Mouse (Mus musculus) liver, embryonic 16.5 days (tissue): Measurements from ENCODE around the gene Matk. TPM values are rescaled to one million over a fixed set of nuclear protein-coding genes. Genes with fewer than 3 reads are reported as not detected.
A peak's percentile ranks its signal among the peaks of the same experiment; 100 is the strongest.
"Not testable (repeated sequence)": the region's sequence is repeated elsewhere in the genome, so short reads cannot be mapped to it uniquely, and the experiment has no call there.

ENCODE experiments used
- ATAC-seq: fragments of 200-750 bp; cut with Nextera tagmentation; 2 replicates; pipeline ENCODE4 v1.8.0; 2017; ENCODE audit warnings: low read depth, mild to moderate bottlenecking, moderate number of reproducible peaks, moderate library complexity
- H3K27ac ChIP-seq: fragments of 300-500 bp; sonication (generic); 2 replicates; pipeline ENCODE4 v1.5.1; 2014; ENCODE audit warnings: mild to moderate bottlenecking, low read length
- H3K27me3 ChIP-seq: fragments of 300-500 bp; sonication (generic); 2 replicates; pipeline ENCODE4 v1.6.1; 2014; ENCODE audit warnings: low read depth, low read length, mixed read lengths; ENCODE audit not compliant: control insufficient read depth, insufficient read depth
- H3K36me3 ChIP-seq: fragments of 300-500 bp; sonication (generic); 2 replicates; pipeline ENCODE4 v1.6.1; 2014; ENCODE audit warnings: mild to moderate bottlenecking; ENCODE audit not compliant: control insufficient read depth, insufficient read depth
- H3K4me1 ChIP-seq: fragments of 300-500 bp; sonication (generic); 2 replicates; pipeline ENCODE4 v1.6.1; 2014; ENCODE audit warnings: low read depth, low read length, mixed read lengths; ENCODE audit not compliant: control insufficient read depth
- H3K4me2 ChIP-seq: fragments of 300-500 bp; sonication (generic); 2 replicates; pipeline ENCODE4 v1.6.1; 2014; ENCODE audit warnings: low read depth, low read length, mixed read lengths
- H3K4me3 ChIP-seq: fragments of 300-500 bp; sonication (generic); 2 replicates; pipeline ENCODE4 v1.5.1; 2014; ENCODE audit warnings: low read depth, mild to moderate bottlenecking, low read length
- H3K9ac ChIP-seq: fragments of 300-500 bp; sonication (generic); 2 replicates; pipeline ENCODE4 v1.6.1; 2014; ENCODE audit warnings: low read depth, low read length
- H3K9me3 ChIP-seq: fragments of 300-500 bp; sonication (generic); replicated peaks from 2 replicates; pipeline ENCODE4 v1.6.1; 2016; ENCODE audit warnings: low read length; ENCODE audit not compliant: control insufficient read depth
- WGBS: fragments of 180-500 bp; shearing (Covaris S2); extraction: QIAGEN DNeasy Blood & Tissue Kit; methylation state at CpG from one replicate; pipeline ENCODE4 v1.1.7; 2014; ENCODE audit not compliant: insufficient replicate concordance; 5-methylcytosine and 5-hydroxymethylcytosine counted together
- polyA plus RNA-seq: library from polyadenylated mRNA; unstranded; fragments of >200 nt; fragmentation: Nextera tagmentation; extraction: Ambion mirVana; gene quantifications from 2 replicates; pipeline ENCODE4 v1.2.1, GENCODE M21; 2015

Gene Matk
- polyA plus RNA-seq, 1 experiment from 2014 or later, result 1.8 TPM

DNA sequence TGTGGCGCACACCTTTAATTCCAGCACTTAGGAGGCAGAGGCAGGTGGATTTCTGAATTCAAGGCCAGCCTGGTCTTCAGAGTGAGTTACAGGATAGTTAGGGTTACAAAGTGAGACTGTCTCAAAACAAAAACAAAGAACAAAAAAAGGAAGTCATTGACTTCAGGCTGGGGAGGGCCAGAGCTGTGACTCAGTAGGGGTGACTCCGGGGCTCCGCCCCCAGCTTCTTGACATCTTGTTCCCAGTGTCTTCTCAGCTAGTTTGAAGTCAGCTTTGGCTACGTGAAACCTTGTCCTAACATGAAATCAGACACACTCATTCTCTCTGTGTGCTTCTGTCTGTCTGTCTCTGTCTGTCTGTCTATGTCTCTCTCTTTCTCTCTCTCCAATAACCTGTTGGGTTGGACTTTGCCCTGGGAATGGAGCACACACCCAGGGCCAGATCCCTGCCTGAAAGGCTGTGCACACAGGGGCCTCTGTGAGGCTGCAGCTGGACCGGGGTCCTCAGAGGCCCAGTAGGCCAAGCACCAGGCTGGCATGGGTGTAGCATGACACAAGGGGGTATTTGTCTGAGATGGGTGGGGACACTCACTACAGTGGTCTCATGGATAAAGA is 31.2 kb upstream of the Matk start:
- no peak for ATAC-seq
- H3K36me3 ChIP-seq, result no peaks in the 10 kb centered on the region
- no peaks in the 10 kb centered on the region for H3K9me3 ChIP-seq
- no peaks in the 10 kb centered on the region for H3K27me3 ChIP-seq
- H3K27ac ChIP-seq, result no peak overlapping the region
- no peak overlapping the region for H3K4me2 ChIP-seq
- H3K4me3 ChIP-seq, result no peak overlapping the region
- no peak overlapping the region for H3K9ac ChIP-seq
- peaks cover 4% of the 10 kb centered on the region; the same call in 1 of the 2 replicates for H3K4me1 ChIP-seq
- 59% methylated on average over 5 of the region's 5 CpGs for WGBS

GRCm38 (mm10) chr10:81223731-81224130 is 29.0 kb upstream of the Matk start:
- not testable (repeated sequence) for ATAC-seq, H3K27ac ChIP-seq, H3K9me3 ChIP-seq, H3K9ac ChIP-seq, H3K4me2 ChIP-seq, H3K36me3 ChIP-seq, H3K4me1 ChIP-seq, H3K27me3 ChIP-seq, H3K4me3 ChIP-seq
- WGBS, result 45% methylated on average over 2 of the region's 2 CpGs

- no peak overlapping the region for H3K27ac ChIP-seq
- 11% methylated on average over 20 of the region's 20 CpGs for WGBS
- H3K27me3 ChIP-seq, result peaks cover 40% of the 10 kb centered on the region
- H3K9ac ChIP-seq, result no peak overlapping the region
- peaks cover 13% of the 10 kb centered on the region for H3K4me1 ChIP-seq
- no peak overlapping the region for H3K4me2 ChIP-seq
- no peaks in the 10 kb centered on the region for H3K9me3 ChIP-seq
- H3K4me3 ChIP-seq, result no peak overlapping the region
- H3K36me3 ChIP-seq, result no peaks in the 10 kb centered on the region
- no peak for ATAC-seq
Observed at GRCm38 (mm10) chr10:81229735-81230437, 22.8 kb upstream of the Matk start.

DNA sequence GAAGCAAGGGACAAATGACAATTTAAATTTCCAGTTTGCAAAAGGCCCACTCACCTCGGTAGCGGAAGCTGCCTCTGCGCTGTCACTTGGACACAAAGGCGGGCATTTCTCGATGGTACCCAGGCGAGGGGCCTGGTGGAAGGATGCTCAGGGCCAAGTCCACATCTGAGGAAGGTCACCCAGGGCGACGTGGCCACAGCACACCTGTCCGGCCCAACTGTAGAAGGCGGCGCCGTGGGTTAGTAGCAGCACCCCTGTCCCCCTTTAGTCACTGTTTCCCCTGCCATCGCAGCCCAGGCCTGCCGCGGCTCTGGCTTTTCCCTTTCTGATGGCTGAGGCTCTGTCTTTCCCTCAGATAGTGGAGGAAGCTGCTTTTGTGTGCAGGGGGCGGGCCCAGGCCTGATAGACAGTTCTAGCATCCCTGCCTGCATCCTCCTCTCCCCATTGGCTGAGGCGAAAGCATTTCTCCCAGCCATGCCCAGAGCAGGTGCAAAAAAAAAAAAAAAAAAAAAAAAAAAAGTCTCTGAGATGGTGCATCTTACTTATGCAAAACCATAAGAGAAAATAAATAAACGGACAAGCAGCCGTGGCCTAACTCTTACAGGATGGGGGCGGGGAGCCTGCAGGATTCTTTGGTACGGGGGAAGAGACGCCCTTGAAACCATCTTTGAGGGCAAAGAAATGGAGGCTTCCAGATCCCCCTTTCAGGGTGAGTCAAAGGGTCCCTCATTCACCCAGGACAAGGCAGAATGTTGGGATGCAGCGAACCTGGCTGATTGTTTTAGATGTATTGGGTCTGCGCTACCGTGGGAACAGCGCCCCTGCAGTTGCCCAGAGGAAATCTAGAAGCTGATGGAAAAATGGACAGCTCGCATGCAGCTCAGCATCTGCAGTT is 22.1 kb upstream of the Matk start, which contains the start of gene Atcay:
Gene Atcay, minus strand, starts transcription at position 396 of the 895 bp plus-strand sequence.
- 9% methylated on average over 27 of the region's 27 CpGs for WGBS
- H3K27ac ChIP-seq, result no peak within 1 kb of the TSS
- H3K9ac ChIP-seq, result no peak within 1 kb of the TSS
- no peak for ATAC-seq
- H3K9me3 ChIP-seq, result no peaks in the 10 kb centered on the region
- H3K4me3 ChIP-seq, result no peak within 1 kb of the TSS
- peaks cover 40% of the 10 kb centered on the region for H3K27me3 ChIP-seq
- H3K4me2 ChIP-seq, result no peak within 1 kb of the TSS
- peaks cover 13% of the 10 kb centered on the region for H3K4me1 ChIP-seq
- H3K36me3 ChIP-seq, result no peaks in the 10 kb centered on the region

GRCm38 (mm10) chr10:81231436-81231835 is 21.3 kb upstream of the Matk start:
- Histone ChIP-seq H3K4me3 (no peak overlapping the region), H3K36me3 (no peaks in the 10 kb centered on the region), H3K9ac (no peak overlapping the region), H3K27me3 (peaks cover 40% of the 10 kb centered on the region), H3K4me1 (peaks cover 13% of the 10 kb centered on the region), H3K4me2 (no peak overlapping the region), H3K9me3 (no peaks in the 10 kb centered on the region), H3K27ac (no peak overlapping the region)
- ATAC-seq, result no peak
- WGBS, result 48% methylated on average over 7 of the region's 7 CpGs

DNA sequence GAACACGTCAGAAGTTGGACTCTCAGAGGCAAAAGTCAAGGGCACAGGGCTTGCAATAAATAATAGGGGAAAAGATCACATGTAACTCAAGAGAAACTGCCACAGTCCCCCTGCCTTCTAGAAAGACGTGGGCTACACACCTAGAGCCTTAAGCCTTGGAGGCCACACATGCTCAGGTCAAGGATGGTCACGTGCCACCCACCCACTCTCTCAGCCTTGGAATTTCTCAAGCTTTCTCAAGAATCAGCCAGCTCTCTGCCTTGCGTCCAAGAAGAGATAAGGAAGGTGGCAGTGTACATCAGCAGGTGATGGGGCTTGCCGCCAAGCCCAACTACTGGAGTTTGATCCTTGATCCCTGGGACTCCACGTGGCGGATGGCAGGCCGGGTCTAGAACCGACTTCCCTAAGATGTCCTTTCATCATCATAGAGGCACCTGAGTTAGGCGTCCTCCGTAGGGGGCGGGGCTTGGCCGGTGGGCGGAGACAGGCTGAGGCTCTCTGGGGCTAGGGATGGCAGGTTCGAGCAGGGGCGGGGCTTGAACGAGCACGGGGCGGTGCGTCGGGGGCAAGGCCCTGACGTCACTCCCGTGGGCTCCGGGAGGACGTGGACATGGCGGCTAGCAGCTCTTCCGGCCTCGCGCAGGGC is 20.0 kb upstream of the Matk start, which contains the start of gene Zfr2:
Gene Zfr2, plus strand, starts transcription at position 576 of the 646 bp plus-strand sequence.
- Histone ChIP-seq H3K27me3 (peaks cover 44% of the 10 kb centered on the region), H3K27ac (peak within 1 kb of the TSS; percentile 26; the same call in 1 of the 2 replicates), H3K9me3 (no peaks in the 10 kb centered on the region), H3K36me3 (no peaks in the 10 kb centered on the region), H3K4me2 (peak within 1 kb of the TSS; percentile 85), H3K9ac (peak within 1 kb of the TSS; percentile 70), H3K4me1 (peaks cover 13% of the 10 kb centered on the region), H3K4me3 (peak within 1 kb of the TSS; percentile 70)
- 6% methylated on average over 26 of the region's 29 CpGs for WGBS
- ATAC-seq, result peak; percentile 85

GRCm38 (mm10) chr10:81233226-81233585 is 19.5 kb upstream of the Matk start:
- peak overlapping the region; percentile 26; the same call in 1 of the 2 replicates for H3K27ac ChIP-seq

DNA sequence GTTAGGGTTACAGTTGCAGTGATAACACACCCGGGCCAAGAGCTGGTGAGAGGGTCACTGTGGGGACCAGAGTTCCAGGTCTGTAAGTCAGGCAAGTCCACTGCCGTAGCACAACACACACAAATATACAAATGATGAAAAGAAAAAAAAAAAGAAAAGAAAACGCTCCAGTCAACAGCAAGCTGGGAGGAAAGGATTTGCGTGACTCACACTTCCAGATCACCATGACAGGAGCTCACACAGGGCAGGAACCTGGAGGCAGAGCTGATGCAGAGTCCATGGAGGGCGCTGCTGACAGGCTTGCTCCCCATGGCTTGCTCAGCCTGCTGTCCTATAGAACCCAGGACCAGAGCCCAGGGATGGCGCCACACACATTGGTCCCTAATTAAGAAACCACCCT is 18.5 kb upstream of the Matk start:
- Histone ChIP-seq H3K4me2 (no peak overlapping the region), H3K27ac (no peak overlapping the region), H3K9me3 (no peaks in the 10 kb centered on the region), H3K36me3 (no peaks in the 10 kb centered on the region), H3K4me1 (peaks cover 13% of the 10 kb centered on the region), H3K9ac (no peak overlapping the region), H3K27me3 (peaks cover 44% of the 10 kb centered on the region), H3K4me3 (no peak overlapping the region)
- 67% methylated on average over 6 of the region's 6 CpGs for WGBS
- no peak for ATAC-seq

More at GRCm38 (mm10) chr10:81233226-81233585, 19.5 kb upstream of the Matk start:
- Histone ChIP-seq H3K36me3 (no peaks in the 10 kb centered on the region), H3K4me2 (peak overlapping the region; percentile 85), H3K4me1 (peaks cover 13% of the 10 kb centered on the region), H3K9ac (peak overlapping the region; percentile 70), H3K27me3 (peaks cover 48% of the 10 kb centered on the region), H3K9me3 (no peaks in the 10 kb centered on the region), H3K4me3 (peak overlapping the region; percentile 70)
- peak; percentile 57 for ATAC-seq
- WGBS, result 2% methylated on average over 26 of the region's 28 CpGs
